Mouse (Mus musculus) megakaryocyte-erythroid progenitor cell, adult 5-6 weeks (primary cell): Measurements from ENCODE around the gene Ccdc54. TPM values are rescaled to one million over a fixed set of nuclear protein-coding genes. Genes with fewer than 3 reads are reported as not detected.

Experiments used
- ATAC-seq: replicated peaks from 2 replicates; pipeline ENCODE4 v1.8.0; 2016; ENCODE audit warnings: mild to moderate bottlenecking, inconsistent platforms; ENCODE audit not compliant: severe bottlenecking, poor library complexity, low FRiP score, low TSS enrichment
- total RNA-seq, 2 experiments: library from RNA; stranded (forward) in 1 of 2; stranded (reverse) in 1 of 2; fragments of 200-1000, 215-1000 nt in 1 of 2; fragments of >200 nt in 1 of 2; fragmentation: Nextera tagmentation in 1 of 2; gene quantifications; 2 replicates each; pipeline ENCODE4 v1.2.3; 2014 to 2017

Gene Ccdc54
- total RNA-seq, 2 experiments from 2014 or later, result not detected

DNA sequence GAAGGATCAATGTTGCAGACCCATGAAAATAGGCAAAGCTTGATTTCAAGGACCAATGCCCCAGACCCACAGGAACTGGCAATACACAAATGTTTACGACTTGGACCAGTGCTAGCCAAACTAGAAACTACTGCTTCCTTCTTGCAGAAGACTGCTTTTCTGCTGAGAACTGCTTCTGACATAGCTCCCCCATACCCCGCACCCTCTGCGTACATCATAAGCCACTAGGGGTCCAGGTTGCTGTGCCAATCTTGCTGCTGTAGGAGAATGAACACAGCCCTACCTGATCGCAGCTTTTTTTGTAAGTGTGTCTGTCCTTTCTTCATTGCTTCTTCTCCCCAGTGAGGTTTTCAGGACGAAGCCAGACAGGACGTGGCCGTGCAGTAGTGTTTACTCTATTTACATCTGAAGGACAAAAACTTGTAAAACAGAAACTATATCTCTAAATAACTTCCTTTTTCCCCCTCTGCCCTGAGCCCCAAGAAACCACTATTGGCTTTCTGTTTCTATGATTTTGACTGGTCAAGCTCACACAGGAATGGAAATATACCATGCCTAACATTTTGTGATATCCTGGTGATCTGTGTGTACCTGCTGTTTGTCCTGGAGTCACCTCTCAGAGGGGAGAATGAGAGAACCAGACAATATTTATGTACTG lies 39.0 kb downstream of the Ccdc54 start:
- peak; percentile 52; the same call in 1 of the 2 replicates for ATAC-seq

DNA sequence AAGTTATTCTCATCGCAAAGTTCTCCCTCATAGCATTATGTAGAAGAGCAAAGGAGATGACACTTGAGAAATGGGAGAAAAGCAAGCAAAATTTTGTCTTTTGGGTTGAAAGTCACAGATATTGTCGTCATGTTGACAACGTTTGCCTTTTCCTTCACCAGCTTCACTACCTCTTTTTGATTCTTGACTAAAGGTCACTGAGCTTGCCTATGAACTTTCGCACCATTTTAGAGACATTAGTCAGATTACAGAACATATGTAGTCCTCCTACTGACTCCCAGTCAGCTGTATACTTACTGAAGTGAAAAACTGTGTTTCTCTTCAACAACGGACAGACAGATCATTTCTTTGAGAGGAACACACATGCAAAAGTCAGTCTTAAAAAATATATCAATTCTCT lies 40.0 kb downstream of the Ccdc54 start:
- ATAC-seq, result no peak

DNA sequence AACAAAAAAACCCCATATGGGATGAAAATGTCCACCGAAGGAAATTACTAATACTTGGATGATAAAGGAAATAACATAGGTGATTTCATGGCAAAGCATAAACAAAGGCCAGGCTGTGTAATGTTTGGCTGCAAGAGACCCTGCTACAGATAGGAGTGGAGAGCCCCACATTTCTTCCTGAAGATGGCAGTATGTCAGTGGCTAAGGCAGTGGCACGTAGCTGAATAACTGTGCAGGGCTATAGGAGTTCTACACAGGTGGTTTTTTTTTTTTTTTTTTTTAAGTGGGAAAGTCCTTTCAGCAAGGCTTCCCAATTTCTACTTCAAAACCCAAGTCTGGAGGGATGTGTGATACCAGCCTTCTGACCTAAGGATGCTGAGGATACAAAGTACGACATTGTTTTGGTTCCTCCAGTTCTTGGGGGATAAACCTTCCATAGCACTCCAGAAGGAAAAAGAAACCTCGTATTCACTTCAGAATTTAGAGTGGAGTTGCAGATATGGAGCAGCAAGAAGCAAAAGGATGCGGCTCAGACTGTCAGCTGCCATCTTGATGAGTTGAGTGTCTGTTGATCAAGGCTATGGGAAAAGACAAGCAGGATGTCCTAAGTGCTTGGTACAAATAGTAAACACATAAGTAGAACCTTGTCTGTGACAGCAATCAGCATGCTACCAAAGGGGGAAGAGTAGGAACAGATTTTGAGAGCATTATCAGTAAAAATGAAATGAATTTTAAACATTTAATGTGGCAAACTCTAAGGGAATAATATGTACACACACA lies 48.2 kb downstream of the Ccdc54 start:
- no peak for ATAC-seq

Other genes with a start within 250 kb of the Ccdc54 start
- gene Bbx, start 158.8 kb downstream of the Ccdc54 start, total RNA-seq (2014; fragmentation: Nextera tagmentation), result 9.6 and 10.6 TPM in 2 replicates
- gene Bbx, start 158.8 kb downstream of the Ccdc54 start, total RNA-seq (2017), result 19.1 and 19.5 TPM in 2 replicates